Mouse (Mus musculus): ENCODE results near the gene Krtap19-2. TPM values are rescaled to one million over a fixed set of nuclear protein-coding genes. Genes with fewer than 3 reads are reported as not detected.

Gene Krtap19-2
- polyA plus RNA-seq, 2 experiments: not detected

DNA sequence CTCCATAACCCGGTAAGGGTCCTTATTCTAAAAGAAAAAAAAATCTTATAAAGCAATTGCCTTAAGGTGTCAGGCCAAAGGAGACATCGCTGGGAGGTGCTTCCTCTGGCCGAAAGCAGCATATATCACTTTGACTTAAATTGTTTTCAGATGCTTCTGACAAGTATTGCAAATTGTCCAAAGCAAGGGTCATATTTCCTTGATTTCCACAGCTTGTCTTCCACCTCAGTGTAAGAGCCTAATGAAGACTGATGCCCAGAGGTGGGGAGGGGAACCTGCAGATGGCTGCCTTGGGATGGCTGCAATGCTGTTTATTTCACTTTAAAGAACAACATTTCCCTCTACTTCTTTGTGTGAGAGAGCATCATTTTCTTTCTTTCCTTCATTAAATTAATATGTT is 47.1 kb downstream of the Krtap19-2 start:
- Histone ChIP-seq H3K9me3 (ENCODE audit: control insufficient read depth, low read length) (no peaks in the 10 kb centered on the region), H3K4me3 (ENCODE audit: insufficient read depth in 1 of 2, low read depth in 2 of 2, low read length in 2 of 2) (no peak overlapping the region), H3K9ac (replicated peaks) (no peak overlapping the region), H3K27me3 (ENCODE audit: control insufficient read depth, insufficient read depth, low read length) (no peaks in the 10 kb centered on the region), H3K27ac (no peak overlapping the region), H3K36me3 (replicated peaks; ENCODE audit: control insufficient read depth, insufficient read depth, low read depth) (no peaks in the 10 kb centered on the region), H3K4me2 (ENCODE audit: low read depth) (no peak overlapping the region), H3K4me1 (replicated peaks; ENCODE audit: control insufficient read depth in 2 of 2, insufficient read depth in 2 of 2, low read length in 1 of 2) (no peaks in the 10 kb centered on the region)
- DNase-seq (ENCODE audit: low read depth in 3 of 3, low spot score in 3 of 3): no peak
- ATAC-seq (ENCODE audit: insufficient read depth): no peak
- no peak for TF ChIP-seq CTCF (IDR thresholded peaks at IDR 0.05; ENCODE audit: low read depth)
- no peak for TF ChIP-seq EP300 (IDR thresholded peaks at IDR 0.05; ENCODE audit: low read depth)
- 67% methylated on average over 3 of the region's 3 CpGs for WGBS (ENCODE audit: insufficient replicate concordance)

DNA sequence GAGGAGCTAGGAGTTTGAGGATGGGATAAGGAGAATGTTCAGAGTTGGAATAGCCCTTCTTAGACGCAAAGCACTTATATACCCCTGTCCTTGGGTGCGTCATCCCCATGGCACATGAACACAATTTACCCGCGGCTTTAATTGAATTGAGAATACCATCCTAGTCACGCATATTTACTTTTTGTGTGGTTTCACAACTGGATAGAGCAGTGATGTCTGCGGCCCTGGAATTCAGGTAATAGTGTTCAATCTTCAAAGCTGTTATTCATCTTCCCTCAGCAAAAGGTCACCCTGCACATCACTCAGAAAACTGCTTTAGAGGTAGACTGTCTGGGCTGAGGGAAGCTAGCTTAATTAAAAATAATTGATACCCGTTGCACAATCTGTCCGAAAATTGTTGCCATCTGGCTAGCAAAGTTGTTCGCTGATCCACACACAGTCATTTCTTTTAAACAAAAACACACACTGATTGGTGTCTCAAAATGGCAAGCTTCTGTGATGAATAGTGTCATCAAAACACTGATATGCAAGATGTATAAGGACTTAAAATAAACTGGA is 47.9 kb downstream of the Krtap19-2 start, which contains the start of gene Krtap14:
Gene Krtap14 (minus strand): TSS at position 51 of the 558 bp plus-strand sequence.
- no peaks in the 10 kb centered on the region for H3K36me3 ChIP-seq (replicated peaks; ENCODE audit: control insufficient read depth, insufficient read depth, low read depth)
- no peaks in the 10 kb centered on the region for H3K4me1 ChIP-seq (replicated peaks; ENCODE audit: control insufficient read depth in 2 of 2, insufficient read depth in 2 of 2, low read length in 1 of 2)
- ATAC-seq (ENCODE audit: insufficient read depth) (no peak), DNase-seq (ENCODE audit: low read depth in 3 of 3, low spot score in 3 of 3) (no peak)
- no peak within 1 kb of the TSS for H3K9ac ChIP-seq (replicated peaks)
- H3K4me2 ChIP-seq (ENCODE audit: low read depth): no peak within 1 kb of the TSS
- no peaks in the 10 kb centered on the region for H3K27me3 ChIP-seq (ENCODE audit: control insufficient read depth, insufficient read depth, low read length)
- TF ChIP-seq CTCF (IDR thresholded peaks at IDR 0.05; ENCODE audit: low read depth): no peak
- TF ChIP-seq EP300 (IDR thresholded peaks at IDR 0.05; ENCODE audit: low read depth): no peak
- H3K9me3 ChIP-seq (ENCODE audit: control insufficient read depth, low read length): no peaks in the 10 kb centered on the region
- 73% methylated on average over 9 of the region's 9 CpGs for WGBS (ENCODE audit: insufficient replicate concordance)
- H3K4me3 ChIP-seq (ENCODE audit: insufficient read depth in 1 of 2, low read depth in 2 of 2, low read length in 2 of 2): no peak within 1 kb of the TSS
- H3K27ac ChIP-seq: no peak within 1 kb of the TSS

- no peak overlapping the region for H3K27ac ChIP-seq
- no peaks in the 10 kb centered on the region for H3K27me3 ChIP-seq (ENCODE audit: control insufficient read depth, insufficient read depth, low read length)
- no peaks in the 10 kb centered on the region for H3K9me3 ChIP-seq (ENCODE audit: control insufficient read depth, low read length)
- no peak overlapping the region for H3K4me2 ChIP-seq (ENCODE audit: low read depth)
- TF ChIP-seq EP300 (IDR thresholded peaks at IDR 0.05; ENCODE audit: low read depth) (no peak), CTCF (IDR thresholded peaks at IDR 0.05; ENCODE audit: low read depth) (peak; percentile 28; the same call in 1 of the 2 replicates)
- no peaks in the 10 kb centered on the region for H3K4me1 ChIP-seq (replicated peaks; ENCODE audit: control insufficient read depth in 2 of 2, insufficient read depth in 2 of 2, low read length in 1 of 2)
- 58% methylated on average over 3 of the region's 3 CpGs for WGBS (ENCODE audit: insufficient replicate concordance)
- H3K36me3 ChIP-seq (replicated peaks; ENCODE audit: control insufficient read depth, insufficient read depth, low read depth): no peaks in the 10 kb centered on the region
- DNase-seq (ENCODE audit: low read depth in 3 of 3, low spot score in 3 of 3) (no peak), ATAC-seq (ENCODE audit: insufficient read depth) (no peak)
- H3K9ac ChIP-seq (replicated peaks): no peak overlapping the region
- no peak overlapping the region for H3K4me3 ChIP-seq (ENCODE audit: insufficient read depth in 1 of 2, low read depth in 2 of 2, low read length in 2 of 2)
These were observed 50.3 kb downstream of the Krtap19-2 start for GRCm38 (mm10) chr16:88823736-88824135.

Other genes with a start within 250 kb of the Krtap19-2 start
- gene 2310079G19Rik, start 246.6 kb downstream of the Krtap19-2 start, polyA plus RNA-seq (2012; rRNA removed): not detected in 2 replicates
- not detected in 2 replicates for gene 2310079G19Rik, start 246.6 kb downstream of the Krtap19-2 start, polyA plus RNA-seq (2014; fragmentation: Nextera tagmentation; extraction: Ambion mirVana)
- gene Krtap26-1, start 226.5 kb downstream of the Krtap19-2 start, polyA plus RNA-seq (2012; rRNA removed): not detected in 2 replicates
- not detected in 2 replicates for gene Krtap26-1, start 226.5 kb downstream of the Krtap19-2 start, polyA plus RNA-seq (2014; fragmentation: Nextera tagmentation; extraction: Ambion mirVana)
- not detected in 2 replicates for gene Krtap27-1, start 202.6 kb downstream of the Krtap19-2 start, polyA plus RNA-seq (2012; rRNA removed)
- not detected in 2 replicates for gene Krtap27-1, start 202.6 kb downstream of the Krtap19-2 start, polyA plus RNA-seq (2014; fragmentation: Nextera tagmentation; extraction: Ambion mirVana)
- gene 2310061N02Rik, start 166.3 kb downstream of the Krtap19-2 start, polyA plus RNA-seq (2012; rRNA removed): not detected in 2 replicates
- not detected in 2 replicates for gene 2310061N02Rik, start 166.3 kb downstream of the Krtap19-2 start, polyA plus RNA-seq (2014; fragmentation: Nextera tagmentation; extraction: Ambion mirVana)
- not detected in 2 replicates for gene Krtap13-1, start 145.4 kb downstream of the Krtap19-2 start, polyA plus RNA-seq (2012; rRNA removed)
- gene Krtap13-1, start 145.4 kb downstream of the Krtap19-2 start, polyA plus RNA-seq (2014; fragmentation: Nextera tagmentation; extraction: Ambion mirVana): not detected in 2 replicates
- gene Krtap13, start 122.6 kb downstream of the Krtap19-2 start, polyA plus RNA-seq (2012; rRNA removed): not detected in 2 replicates
- gene Krtap13, start 122.6 kb downstream of the Krtap19-2 start, polyA plus RNA-seq (2014; fragmentation: Nextera tagmentation; extraction: Ambion mirVana): not detected in 2 replicates
- not detected in 2 replicates for gene 2310034C09Rik, start 115.4 kb downstream of the Krtap19-2 start, polyA plus RNA-seq (2012; rRNA removed)
- not detected in 2 replicates for gene 2310034C09Rik, start 115.4 kb downstream of the Krtap19-2 start, polyA plus RNA-seq (2014; fragmentation: Nextera tagmentation; extraction: Ambion mirVana)
- not detected in 2 replicates for gene 2310057N15Rik, start 100.1 kb downstream of the Krtap19-2 start, polyA plus RNA-seq (2012; rRNA removed)
- gene 2310057N15Rik, start 100.1 kb downstream of the Krtap19-2 start, polyA plus RNA-seq (2014; fragmentation: Nextera tagmentation; extraction: Ambion mirVana): not detected in 2 replicates
- not detected in 2 replicates for gene Gm5965, start 96.4 kb downstream of the Krtap19-2 start, polyA plus RNA-seq (2012; rRNA removed)
- not detected in 2 replicates for gene Gm5965, start 96.4 kb downstream of the Krtap19-2 start, polyA plus RNA-seq (2014; fragmentation: Nextera tagmentation; extraction: Ambion mirVana)
- gene Gm20741, start 62.0 kb downstream of the Krtap19-2 start, polyA plus RNA-seq (2012; rRNA removed): not detected in 2 replicates
- not detected in 2 replicates for gene Gm20741, start 62.0 kb downstream of the Krtap19-2 start, polyA plus RNA-seq (2014; fragmentation: Nextera tagmentation; extraction: Ambion mirVana)
- not detected in 2 replicates for gene Krtap15, start 54.1 kb downstream of the Krtap19-2 start, polyA plus RNA-seq (2012; rRNA removed)
- gene Krtap15, start 54.1 kb downstream of the Krtap19-2 start, polyA plus RNA-seq (2014; fragmentation: Nextera tagmentation; extraction: Ambion mirVana): not detected in 2 replicates
- not detected in 2 replicates for gene Krtap14, start 48.1 kb downstream of the Krtap19-2 start, polyA plus RNA-seq (2012; rRNA removed)
- not detected in 2 replicates for gene Krtap14, start 48.1 kb downstream of the Krtap19-2 start, polyA plus RNA-seq (2014; fragmentation: Nextera tagmentation; extraction: Ambion mirVana)
- gene Krtap19-1, start 4.9 kb downstream of the Krtap19-2 start, polyA plus RNA-seq (2012; rRNA removed): not detected in 2 replicates
- gene Krtap19-1, start 4.9 kb downstream of the Krtap19-2 start, polyA plus RNA-seq (2014; fragmentation: Nextera tagmentation; extraction: Ambion mirVana): not detected in 2 replicates
- gene Krtap19-3, start 3.8 kb upstream of the Krtap19-2 start, polyA plus RNA-seq (2012; rRNA removed): not detected in 2 replicates
- gene Krtap19-3, start 3.8 kb upstream of the Krtap19-2 start, polyA plus RNA-seq (2014; fragmentation: Nextera tagmentation; extraction: Ambion mirVana): not detected in 2 replicates
- not detected in 2 replicates for gene Krtap19-4, start 10.8 kb upstream of the Krtap19-2 start, polyA plus RNA-seq (2012; rRNA removed)
- gene Krtap19-4, start 10.8 kb upstream of the Krtap19-2 start, polyA plus RNA-seq (2014; fragmentation: Nextera tagmentation; extraction: Ambion mirVana): not detected in 2 replicates
- gene Krtap19-5, start 22.2 kb upstream of the Krtap19-2 start, polyA plus RNA-seq (2012; rRNA removed): not detected in 2 replicates
- not detected in 2 replicates for gene Krtap19-5, start 22.2 kb upstream of the Krtap19-2 start, polyA plus RNA-seq (2014; fragmentation: Nextera tagmentation; extraction: Ambion mirVana)
- gene Krtap19-9b, start 58.0 kb upstream of the Krtap19-2 start, polyA plus RNA-seq (2012; rRNA removed): not detected in 2 replicates
- not detected in 2 replicates for gene Krtap19-9b, start 58.0 kb upstream of the Krtap19-2 start, polyA plus RNA-seq (2014; fragmentation: Nextera tagmentation; extraction: Ambion mirVana)
- gene Krtap16-3, start 88.6 kb upstream of the Krtap19-2 start, polyA plus RNA-seq (2012; rRNA removed): not detected in 2 replicates
- gene Krtap16-3, start 88.6 kb upstream of the Krtap19-2 start, polyA plus RNA-seq (2014; fragmentation: Nextera tagmentation; extraction: Ambion mirVana): not detected in 2 replicates
- gene Krtap22-2, start 136.5 kb upstream of the Krtap19-2 start, polyA plus RNA-seq (2012; rRNA removed): not detected in 2 replicates
- gene Krtap22-2, start 136.5 kb upstream of the Krtap19-2 start, polyA plus RNA-seq (2014; fragmentation: Nextera tagmentation; extraction: Ambion mirVana): not detected in 2 replicates
- gene Gm10229, start 141.0 kb upstream of the Krtap19-2 start, polyA plus RNA-seq (2012; rRNA removed): not detected in 2 replicates
- gene Gm10229, start 141.0 kb upstream of the Krtap19-2 start, polyA plus RNA-seq (2014; fragmentation: Nextera tagmentation; extraction: Ambion mirVana): not detected in 2 replicates
- not detected in 2 replicates for gene Krtap6-1, start 157.4 kb upstream of the Krtap19-2 start, polyA plus RNA-seq (2012; rRNA removed)
- not detected in 2 replicates for gene Krtap6-1, start 157.4 kb upstream of the Krtap19-2 start, polyA plus RNA-seq (2014; fragmentation: Nextera tagmentation; extraction: Ambion mirVana)
- gene Gm10228, start 167.2 kb upstream of the Krtap19-2 start, polyA plus RNA-seq (2012; rRNA removed): not detected in 2 replicates
- gene Gm10228, start 167.2 kb upstream of the Krtap19-2 start, polyA plus RNA-seq (2014; fragmentation: Nextera tagmentation; extraction: Ambion mirVana): not detected in 2 replicates
- gene Krtap6-5, start 173.6 kb upstream of the Krtap19-2 start, polyA plus RNA-seq (2012; rRNA removed): not detected in 2 replicates
- not detected in 2 replicates for gene Krtap6-5, start 173.6 kb upstream of the Krtap19-2 start, polyA plus RNA-seq (2014; fragmentation: Nextera tagmentation; extraction: Ambion mirVana)
- gene 1110025L11Rik, start 189.7 kb upstream of the Krtap19-2 start, polyA plus RNA-seq (2012; rRNA removed): not detected in 2 replicates
- not detected in 2 replicates for gene 1110025L11Rik, start 189.7 kb upstream of the Krtap19-2 start, polyA plus RNA-seq (2014; fragmentation: Nextera tagmentation; extraction: Ambion mirVana)
- not detected in 2 replicates for gene Krtap6-3, start 209.7 kb upstream of the Krtap19-2 start, polyA plus RNA-seq (2012; rRNA removed)
- not detected in 2 replicates for gene Krtap6-3, start 209.7 kb upstream of the Krtap19-2 start, polyA plus RNA-seq (2014; fragmentation: Nextera tagmentation; extraction: Ambion mirVana)

Data from liver, embryonic 14.5 days (tissue).